Mouse (Mus musculus) heart, postnatal 0 days (tissue): ENCODE data around the gene Chrna7.

Experiments
- CTCF ChIP-seq: IDR thresholded peaks from 2 replicates; pipeline ENCODE4 v1.5.1; 2016; ENCODE audit warnings: antibody characterized with exemption, control low read depth, low read depth
- EP300 ChIP-seq: IDR thresholded peaks from 2 replicates; pipeline ENCODE4 v1.6.1; 2016; ENCODE audit warnings: antibody characterized with exemption, low read depth

DNA sequence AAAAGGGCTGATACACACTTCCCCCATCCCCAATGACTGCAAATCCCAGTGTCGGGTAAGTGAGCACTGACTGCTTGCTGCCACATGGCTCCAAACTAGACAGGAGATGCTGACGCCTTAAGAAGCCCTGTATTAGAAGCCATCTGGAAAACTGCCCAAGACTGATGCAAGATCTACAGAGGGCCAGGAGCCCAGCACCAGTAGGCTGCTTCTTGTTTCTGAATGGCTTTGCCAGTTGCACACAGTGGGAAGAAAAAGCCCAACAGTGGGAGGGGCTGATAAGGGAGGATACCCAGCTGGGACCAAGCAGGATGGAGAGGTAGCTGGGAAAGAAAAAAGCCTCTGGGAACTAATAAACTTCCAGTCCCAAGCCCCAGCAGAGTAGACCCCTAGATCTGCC lies 37.0 kb upstream of the Chrna7 start:
- TF ChIP-seq CTCF (no peak), EP300 (no peak)
